Mouse (Mus musculus): ENCODE results near the gene Gm9887.

GRCm38 (mm10) chr12:69389273-69389938 lies 17.1 kb upstream of the Gm9887 start:
- no peak for TF ChIP-seq POLR2A (IDR thresholded peaks at IDR 0.05; ENCODE audit: low read depth, low read length)
- no peak for TF ChIP-seq CTCF (conservative IDR thresholded peaks at IDR 0.05; ENCODE audit: insufficient read depth, insufficient read length, low read depth, low read length)
